Mouse (Mus musculus) thymus, adult 2 months (tissue): ENCODE results near the gene Tnk2.
A peak's percentile ranks its signal among the peaks of the same experiment; 100 is the strongest.

Source experiments
- CTCF ChIP-seq: fragments of 200-500 bp; IDR thresholded peaks from 2 replicates; pipeline ENCODE4 v1.5.1; 2012; ENCODE audit warnings: mild to moderate bottlenecking, control low read depth, low read length, moderate library complexity, borderline replicate concordance; ENCODE audit not compliant: control insufficient read depth, poor library complexity, insufficient read depth; ENCODE audit errors: extremely low read depth
- POLR2A ChIP-seq: fragments of 200-500 bp; IDR thresholded peaks from 2 replicates; pipeline ENCODE4 v1.6.1; 2012; ENCODE audit warnings: mild to moderate bottlenecking, low read length, control low read depth, moderate library complexity; ENCODE audit not compliant: control insufficient read depth, poor library complexity, insufficient read depth; ENCODE audit errors: extremely low read depth

DNA sequence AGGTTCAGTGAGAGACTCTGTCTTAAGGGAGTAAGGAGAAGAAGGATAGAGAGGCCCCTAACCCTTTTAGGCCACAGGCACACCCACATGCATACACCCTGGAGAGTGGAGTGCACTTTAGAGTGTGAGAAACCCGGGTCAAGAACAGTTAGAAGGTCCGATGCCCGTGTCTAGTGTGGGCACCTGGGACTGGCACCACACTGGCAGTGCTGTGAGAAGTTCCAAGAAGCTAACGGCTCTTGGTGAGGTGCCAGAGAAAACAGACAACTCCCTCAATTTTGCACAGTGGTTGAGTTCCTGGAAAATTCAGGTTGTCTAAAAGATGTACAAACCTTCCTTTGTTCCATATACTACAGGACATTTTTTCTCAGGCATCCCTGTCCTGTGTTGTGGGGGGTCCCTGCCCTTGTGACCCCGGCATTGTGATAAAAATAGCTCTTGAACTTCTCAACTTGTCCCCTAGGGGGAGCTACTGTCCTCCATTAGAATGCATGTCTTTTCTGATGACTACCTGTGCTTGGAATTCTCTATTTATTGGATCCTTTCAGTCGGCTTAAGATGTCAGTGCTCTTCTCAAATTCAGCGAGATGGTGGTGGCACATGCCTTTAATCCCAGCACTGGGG is 53.3 kb downstream of the Tnk2 start:
- TF ChIP-seq CTCF (peak; percentile 29; the same call in 1 of the 2 replicates), POLR2A (no peak)
